Mouse (Mus musculus): ENCODE results near the gene Cela2a.

GRCm38 (mm10) chr4:141796954-141797353 lies 29.0 kb downstream of the Cela2a start:
- no peak for TF ChIP-seq POLR2A (IDR thresholded peaks at IDR 0.05; ENCODE audit: insufficient read depth, low read depth, low read length)
- TF ChIP-seq CTCF (IDR thresholded peaks at IDR 0.05): no peak
- no peak for TF ChIP-seq EP300 (IDR thresholded peaks at IDR 0.05; ENCODE audit: insufficient read depth, low read depth, low read length)
